Mouse (Mus musculus): ENCODE measurements around the gene Cdc123.
"Not testable (repeated sequence)": the region's sequence is repeated elsewhere in the genome, so short reads cannot be mapped to it uniquely, and the experiment has no call there.

Gene Cdc123

GRCm38 (mm10) chr2:5844873-5845631 lies at the start of gene Cdc123, which contains the start of gene Nudt5:
Cdc123 (minus strand) TSS chr2:5845164.
Nudt5 (plus strand) TSS chr2:5845019.
- DNase-seq (ENCODE audit: low read depth, low spot score): peak; percentile 96

GRCm38 (mm10) chr2:5894296-5894695 lies 49.3 kb upstream of the Cdc123 start:
- DNase-seq (ENCODE audit: low read depth, low spot score): no peak

- DNase-seq (ENCODE audit: low read depth, low spot score): no peak
Measured at GRCm38 (mm10) chr2:5889412-5889811, 44.4 kb upstream of the Cdc123 start.

GRCm38 (mm10) chr2:5888865-5889264 lies 43.9 kb upstream of the Cdc123 start:
- no peak for DNase-seq (ENCODE audit: low read depth, low spot score)

- peak; percentile 69 for DNase-seq (ENCODE audit: low read depth, low spot score)
Measured at GRCm38 (mm10) chr2:5877446-5877845, 32.5 kb upstream of the Cdc123 start.

- no peak for DNase-seq (ENCODE audit: low read depth, low spot score)
Measured at GRCm38 (mm10) chr2:5869746-5870145, 24.8 kb upstream of the Cdc123 start.

GRCm38 (mm10) chr2:5867681-5868080 lies 22.7 kb upstream of the Cdc123 start:
- DNase-seq (ENCODE audit: low read depth, low spot score): no peak

- no peak for DNase-seq (ENCODE audit: low read depth, low spot score)
Measured at GRCm38 (mm10) chr2:5862834-5863233, 17.9 kb upstream of the Cdc123 start, which contains the start of gene Gm13199. Gm13199 (minus strand) TSS chr2:5862934.

- DNase-seq (ENCODE audit: low read depth, low spot score): no peak
Measured at GRCm38 (mm10) chr2:5851866-5852265, 6.9 kb upstream of the Cdc123 start.

- no peak for DNase-seq (ENCODE audit: low read depth, low spot score)
Measured at GRCm38 (mm10) chr2:5851116-5851515, 6.2 kb upstream of the Cdc123 start.

GRCm38 (mm10) chr2:5845826-5846225 lies 862 bp upstream of the Cdc123 start:
- DNase-seq (ENCODE audit: low read depth, low spot score): no peak

GRCm38 (mm10) chr2:5844181-5844872 lies 637 bp downstream of the Cdc123 start:
- DNase-seq (ENCODE audit: low read depth, low spot score): no peak

- DNase-seq (ENCODE audit: low read depth, low spot score): no peak
Measured at GRCm38 (mm10) chr2:5840815-5841214, 4.1 kb downstream of the Cdc123 start.

GRCm38 (mm10) chr2:5825265-5825913 lies 19.6 kb downstream of the Cdc123 start:
- no peak for DNase-seq (ENCODE audit: low read depth, low spot score)

GRCm38 (mm10) chr2:5824685-5825084 lies 20.3 kb downstream of the Cdc123 start:
- no peak for DNase-seq (ENCODE audit: low read depth, low spot score)

- no peak for DNase-seq (ENCODE audit: low read depth, low spot score)
Measured at GRCm38 (mm10) chr2:5824213-5824612, 20.8 kb downstream of the Cdc123 start.

- no peak for DNase-seq (ENCODE audit: low read depth, low spot score)
Measured at GRCm38 (mm10) chr2:5822449-5822848, 22.5 kb downstream of the Cdc123 start.

GRCm38 (mm10) chr2:5821264-5821663 lies 23.7 kb downstream of the Cdc123 start:
- no peak for DNase-seq (ENCODE audit: low read depth, low spot score)

- DNase-seq (ENCODE audit: low read depth, low spot score): no peak
Measured at GRCm38 (mm10) chr2:5811235-5811782, 33.7 kb downstream of the Cdc123 start.

GRCm38 (mm10) chr2:5810036-5810718 lies 34.8 kb downstream of the Cdc123 start:
- DNase-seq (ENCODE audit: low read depth, low spot score): peak; percentile 88

GRCm38 (mm10) chr2:5806201-5806600 lies 38.8 kb downstream of the Cdc123 start:
- DNase-seq (ENCODE audit: low read depth, low spot score): not testable (repeated sequence)
